Mouse (Mus musculus): ENCODE measurements at regions not wholly inside any gene's neighbourhood (a gene's known extent, or its start where the extent isn't known, plus 50 kb on each side); places are given as distances from the start of the nearest gene placed in this dataset.
A peak's percentile ranks its signal among the peaks of the same experiment; 100 is the strongest.
"Not testable (repeated sequence)": the region's sequence is repeated elsewhere in the genome, so short reads cannot be mapped to it uniquely, and the experiment has no call there.

DNA sequence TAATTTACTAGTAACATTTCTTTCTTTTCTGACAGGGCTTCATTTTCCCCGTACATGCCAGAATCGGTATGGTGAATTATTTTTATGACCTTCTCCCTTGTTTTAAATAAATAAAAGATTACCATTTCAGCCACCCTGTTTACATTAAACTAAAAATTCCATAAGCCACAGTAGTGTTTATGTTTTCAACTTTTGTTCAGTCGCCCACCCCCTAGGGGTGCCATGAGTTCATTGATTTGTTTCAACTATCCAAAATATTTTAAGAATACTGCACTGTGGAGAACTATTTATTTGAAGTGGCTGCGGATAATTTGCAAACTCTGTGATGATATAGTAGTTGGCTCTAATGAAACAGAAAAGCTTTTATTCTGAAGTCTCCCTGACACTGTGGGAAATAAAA lies 132.9 kb downstream of the Tfec start:
- DNase-seq, result no peak

DNA sequence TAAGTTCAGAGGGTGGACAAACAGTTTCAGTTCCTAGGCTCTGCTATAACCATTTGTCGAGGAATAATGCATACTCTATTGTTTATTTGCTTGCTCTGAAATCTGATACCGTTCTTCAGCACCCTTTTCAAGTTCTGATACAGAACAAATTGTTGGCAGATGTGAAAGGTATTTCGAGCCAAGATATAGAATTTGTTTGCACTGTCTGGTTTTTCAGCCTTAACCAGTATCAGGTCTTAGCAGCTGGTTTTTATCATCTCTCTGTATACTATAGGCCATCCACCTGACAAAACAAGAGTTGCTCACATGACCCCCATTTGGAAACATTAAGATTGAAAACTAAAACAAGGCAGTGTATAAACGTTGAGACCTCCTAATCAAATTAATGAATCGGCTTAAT lies 133.5 kb downstream of the Tfec start:
- DNase-seq, result no peak

DNA sequence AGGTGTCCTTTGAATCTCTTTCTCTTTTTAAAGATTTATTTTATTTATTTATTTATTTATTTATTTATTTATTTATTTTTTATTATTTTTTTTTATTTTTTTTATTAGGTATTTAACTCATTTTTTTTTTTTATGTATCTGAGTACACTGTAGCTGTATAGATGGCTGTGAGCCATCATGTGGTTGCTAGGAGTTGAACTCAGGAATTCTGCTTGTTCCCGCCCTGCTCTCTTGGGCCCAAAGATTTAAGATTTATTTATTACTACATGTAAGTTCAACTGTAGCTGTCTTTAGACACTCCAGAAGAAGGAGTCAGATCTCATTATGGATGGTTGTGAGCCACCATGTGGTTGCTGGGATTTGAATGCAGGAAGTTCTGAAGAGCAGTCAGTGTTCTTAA lies 143.2 kb downstream of the Tfec start:
- not testable (repeated sequence) for DNase-seq

DNA sequence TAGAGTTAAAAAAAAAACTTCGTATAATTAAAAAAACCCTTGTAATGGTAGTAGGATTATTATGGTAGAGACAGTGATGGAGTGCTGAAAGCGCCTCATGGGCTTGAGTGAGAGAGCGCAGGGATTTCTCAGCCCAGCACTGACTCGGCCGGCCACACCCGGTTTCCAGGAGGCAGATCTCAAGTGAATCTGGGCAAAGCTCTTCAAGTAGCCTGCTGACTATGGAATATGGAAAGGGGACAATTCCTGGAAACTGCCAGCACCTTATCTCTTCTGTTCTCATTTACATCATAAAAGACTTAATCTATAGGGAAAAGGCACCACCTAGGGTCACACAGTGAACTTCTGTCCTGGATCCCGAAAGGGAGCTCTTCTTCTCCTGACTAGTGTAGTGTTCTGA lies 165.1 kb downstream of the Tfec start:
- DNase-seq, result no peak

DNA sequence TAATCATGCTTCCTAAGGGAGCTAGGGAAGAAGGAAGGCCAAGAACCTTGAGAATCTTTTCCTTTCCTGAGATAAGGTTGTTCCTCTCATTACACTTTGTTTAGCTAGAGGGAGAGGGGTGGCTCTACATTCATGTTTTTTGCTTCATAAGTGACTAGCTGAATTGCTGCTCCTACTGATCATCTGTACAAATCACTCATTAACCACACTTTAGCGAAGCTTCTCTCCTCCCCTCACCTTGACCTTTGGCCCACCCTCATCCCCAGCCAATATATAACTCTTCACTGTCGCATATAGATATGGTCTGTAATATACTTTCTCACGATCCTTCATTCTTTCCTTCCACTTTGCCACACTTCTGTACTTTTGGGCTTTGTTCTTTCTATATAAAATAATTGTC lies 166.1 kb downstream of the Tfec start:
- DNase-seq, result no peak

DNA sequence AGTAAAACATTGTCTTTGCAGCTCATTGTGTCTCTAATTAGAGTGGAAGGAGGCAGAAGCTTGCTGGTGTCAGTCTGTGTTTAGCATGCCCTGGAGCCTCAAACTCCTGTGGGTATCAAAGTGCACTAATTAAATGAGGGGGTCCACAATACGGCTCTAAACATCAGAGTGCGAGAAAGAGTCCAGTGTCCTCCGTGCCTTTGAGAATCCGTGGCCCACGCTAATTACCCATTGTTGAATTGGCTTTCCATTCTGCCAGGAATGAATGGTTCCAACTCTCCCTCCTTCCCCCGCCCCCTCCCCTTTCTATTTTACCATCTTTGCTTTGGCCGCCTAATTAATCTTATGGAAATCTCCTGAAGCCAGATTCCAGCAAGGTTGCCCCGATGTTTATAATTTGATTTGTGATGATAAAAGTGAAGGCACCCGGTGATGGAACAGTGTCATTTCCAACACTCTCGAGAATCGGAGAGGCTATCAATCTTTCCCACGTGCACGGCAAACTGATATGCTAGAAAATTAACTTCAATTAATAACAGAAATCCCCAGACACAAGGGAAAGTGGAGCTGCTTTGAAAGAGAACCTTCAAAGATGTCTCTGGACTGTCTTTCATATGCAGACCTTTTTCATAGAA lies 170.9 kb downstream of the Tfec start:
- no peak for DNase-seq

DNA sequence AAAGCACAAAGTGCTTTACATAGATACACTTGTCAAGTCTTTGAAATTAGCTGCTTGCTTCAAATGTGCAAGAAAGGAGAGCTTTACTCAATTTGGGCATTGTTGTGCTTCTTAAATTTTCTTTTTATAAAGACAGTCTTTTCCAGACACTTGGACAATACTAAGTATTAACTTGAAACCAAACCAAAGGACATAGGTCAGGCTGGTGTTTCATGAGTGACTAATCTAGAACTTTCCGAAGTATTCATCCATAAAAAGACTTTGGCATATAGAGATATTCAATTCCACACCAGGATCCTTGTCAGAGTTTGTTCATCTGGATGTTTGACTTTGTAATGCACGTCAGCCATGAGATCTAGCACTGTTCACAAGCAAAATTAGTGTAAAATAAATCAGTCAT lies 173.0 kb downstream of the Tfec start:
- no peak for DNase-seq

DNA sequence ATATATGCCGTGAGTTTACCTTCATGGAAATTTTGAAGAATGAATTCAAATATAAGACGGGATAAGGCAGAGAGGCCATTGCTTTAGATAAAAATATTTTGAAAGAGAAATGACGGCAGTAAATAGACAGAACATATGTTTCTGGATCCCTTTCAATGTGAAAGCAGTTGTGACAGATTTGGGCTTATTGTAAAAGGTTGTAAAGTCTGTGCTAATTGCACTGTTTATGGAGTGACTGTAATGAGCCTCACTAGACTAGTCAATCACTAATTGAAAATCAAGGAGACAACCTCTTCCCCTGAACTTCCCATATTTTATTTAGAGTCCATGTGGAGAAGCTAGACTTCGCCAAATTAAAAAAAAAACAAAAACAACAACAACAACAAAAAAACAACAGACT lies 193.7 kb downstream of the Tfec start:
- DNase-seq, result no peak

DNA sequence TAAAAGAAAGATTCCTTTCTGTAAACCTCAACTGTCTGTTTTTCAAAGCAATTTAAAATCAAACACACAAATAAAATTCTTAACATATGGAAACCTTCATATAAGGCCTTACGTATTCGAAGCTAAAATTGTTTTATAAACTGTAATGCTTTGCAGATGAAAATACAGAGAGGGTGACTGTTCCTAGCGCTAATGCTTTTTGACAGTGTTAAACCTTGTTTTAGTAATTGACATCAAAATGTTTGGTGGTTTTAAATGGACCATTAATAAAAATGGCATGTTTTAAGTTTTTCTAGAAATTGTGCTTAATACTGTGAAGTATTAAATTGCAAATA lies 194.9 kb downstream of the Tfec start:
- no peak for DNase-seq

DNA sequence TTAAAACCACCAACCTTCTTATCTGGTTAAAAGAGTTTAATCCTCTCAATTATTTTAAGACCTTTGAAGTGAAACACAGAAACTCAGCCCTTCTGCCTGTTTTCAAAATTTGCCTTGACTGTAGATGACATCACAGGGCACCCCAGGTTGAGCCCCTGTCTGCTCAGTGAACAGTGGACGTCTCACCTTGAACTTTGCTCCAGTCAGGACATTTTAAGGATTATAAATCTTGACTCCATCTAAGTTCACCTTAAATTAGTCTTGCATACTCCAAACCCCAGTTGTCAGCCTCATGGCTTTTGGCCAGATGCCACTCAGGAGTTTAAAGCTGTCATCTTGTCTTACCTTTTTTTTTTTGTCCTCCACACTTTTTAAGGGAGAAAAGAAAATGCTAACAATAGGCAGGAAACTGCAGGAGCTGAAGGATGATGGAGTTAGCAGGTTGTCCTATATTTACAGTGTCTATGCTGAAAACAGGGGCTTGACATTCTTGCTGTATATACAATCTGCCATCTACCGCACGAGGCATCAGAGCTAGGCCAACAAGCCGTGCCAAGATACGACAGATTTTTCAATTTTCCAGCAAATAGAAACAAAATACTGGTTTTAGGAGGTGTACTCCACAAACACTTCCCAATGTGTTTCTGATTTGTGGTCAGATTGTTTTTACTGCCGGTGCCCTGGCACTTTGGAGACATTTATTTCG lies 195.4 kb downstream of the Tfec start:
- DNase-seq, result peak; percentile 10

DNA sequence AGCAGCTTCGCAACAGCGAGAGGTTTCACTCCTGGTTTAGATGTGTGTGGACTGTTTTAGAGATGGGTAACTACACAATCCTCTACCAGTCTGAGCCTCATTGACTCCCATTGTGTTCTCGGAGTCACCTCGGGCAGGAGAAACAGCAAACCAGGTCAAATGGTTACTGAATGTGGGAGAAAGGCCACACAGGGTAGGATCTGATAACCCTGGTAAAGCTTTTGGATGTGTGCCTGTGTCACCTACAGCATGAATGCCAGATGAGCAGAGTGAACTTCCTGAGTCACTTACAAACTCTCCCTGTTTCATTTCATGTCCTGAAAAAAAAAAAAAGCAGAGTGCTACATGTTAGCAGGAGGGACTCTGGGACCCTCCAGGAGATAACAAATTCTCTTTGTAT lies 201.0 kb downstream of the Tfec start:
- no peak for DNase-seq

DNA sequence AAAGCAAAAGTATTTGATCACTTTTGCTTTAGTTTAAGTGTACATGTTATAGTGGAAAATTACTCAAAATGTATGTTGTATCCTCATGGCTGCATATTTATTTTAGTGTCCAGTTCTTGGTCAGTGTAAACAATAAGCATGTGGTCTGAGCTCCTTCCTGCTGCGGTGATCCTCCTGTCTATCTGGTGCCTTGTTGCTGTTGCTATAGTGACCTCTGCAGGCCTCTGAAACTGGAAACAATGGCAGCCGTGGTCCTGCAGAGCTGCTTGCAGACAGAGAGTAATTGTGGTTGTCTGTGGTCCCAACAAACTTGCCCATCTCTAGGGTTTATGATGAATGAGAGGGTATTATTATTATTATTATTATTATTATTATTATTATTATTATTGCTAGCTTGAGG lies 230.2 kb downstream of the Tfec start:
- no peak for DNase-seq

DNA sequence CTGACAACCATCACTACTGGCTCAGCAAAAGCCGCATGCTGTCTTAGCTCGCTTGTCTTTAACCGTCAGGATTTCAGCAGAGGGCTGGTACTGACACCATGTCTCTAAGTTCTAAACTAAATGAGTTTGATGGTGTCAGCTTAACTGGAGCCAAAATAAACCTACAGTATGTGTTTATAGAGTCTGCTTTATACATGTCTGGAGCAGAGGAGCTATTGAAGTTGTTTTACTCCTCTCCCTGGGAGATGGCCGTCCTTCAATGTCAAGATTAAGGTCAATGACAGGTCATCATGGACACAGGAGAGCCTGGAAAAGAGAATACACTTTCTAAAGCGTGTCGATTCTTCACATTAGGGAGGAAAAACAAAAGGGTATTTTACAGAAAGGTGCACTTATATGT lies 231.0 kb downstream of the Tfec start:
- DNase-seq, result no peak

DNA sequence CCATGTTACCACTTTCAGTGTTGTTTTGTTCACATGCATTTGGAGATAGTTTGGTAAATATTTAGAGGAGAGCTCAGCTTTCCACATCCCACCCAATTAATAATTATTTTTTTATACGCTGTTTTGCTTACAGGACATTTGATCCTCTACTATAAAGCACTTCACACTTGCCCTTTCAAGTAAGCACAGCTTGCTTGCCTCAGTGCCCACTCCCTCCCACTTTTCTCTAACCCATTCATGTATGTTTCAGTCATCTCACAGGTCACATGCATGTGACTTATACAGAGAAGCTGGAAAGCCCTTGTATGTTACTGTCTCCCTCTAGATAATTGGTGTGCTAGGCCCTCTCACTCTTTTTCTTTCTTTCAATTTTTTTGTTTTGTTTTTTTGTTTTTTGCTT lies 252.0 kb downstream of the Tfec start:
- no peak for DNase-seq

DNA sequence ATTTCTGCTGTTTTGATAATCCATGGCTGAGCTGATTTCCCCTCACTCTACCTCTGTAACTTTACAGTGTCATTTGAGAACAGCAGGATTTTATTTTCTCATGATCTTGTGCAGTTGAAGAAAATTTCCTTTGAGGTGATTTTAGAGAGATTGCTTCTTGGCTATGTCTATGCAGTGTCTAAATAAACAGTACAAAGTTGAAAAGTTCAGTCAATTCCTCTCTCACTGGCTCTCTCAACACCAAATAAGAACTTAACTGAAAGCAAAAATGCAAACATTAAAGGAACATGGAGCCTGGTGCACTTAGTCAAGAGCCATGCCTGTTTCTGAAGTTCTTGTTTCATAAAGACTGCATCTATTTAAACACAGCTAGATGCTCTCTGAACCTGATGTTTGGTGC lies 254.7 kb downstream of the Tfec start:
- DNase-seq, result no peak

DNA sequence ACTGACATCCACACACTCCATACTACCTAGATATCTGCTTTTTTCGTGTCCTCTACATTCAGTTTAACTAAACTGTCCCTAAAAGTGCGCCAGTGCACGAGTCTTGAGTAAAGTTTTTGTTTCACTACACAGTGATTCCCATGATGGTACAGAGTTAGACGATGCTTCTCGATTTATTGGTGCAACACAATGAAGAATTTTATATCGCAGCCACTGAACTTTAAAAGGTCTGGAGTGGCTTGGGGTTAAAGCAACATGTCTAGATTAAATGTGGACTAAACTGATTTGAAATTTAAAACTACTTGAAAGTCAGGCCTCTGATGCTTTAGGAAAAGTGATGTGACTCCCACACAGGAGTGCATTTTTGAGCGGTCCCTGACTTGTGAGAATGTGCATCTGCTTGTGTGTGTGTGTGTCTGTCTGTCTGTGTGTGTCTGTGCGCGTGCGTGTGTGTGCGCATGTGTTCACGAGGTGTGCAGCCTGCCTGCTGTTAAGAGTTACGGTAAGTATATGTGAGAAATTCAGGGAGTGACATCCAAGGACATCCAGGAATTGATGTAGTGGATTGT lies 261.4 kb downstream of the Tfec start:
- no peak for DNase-seq

DNA sequence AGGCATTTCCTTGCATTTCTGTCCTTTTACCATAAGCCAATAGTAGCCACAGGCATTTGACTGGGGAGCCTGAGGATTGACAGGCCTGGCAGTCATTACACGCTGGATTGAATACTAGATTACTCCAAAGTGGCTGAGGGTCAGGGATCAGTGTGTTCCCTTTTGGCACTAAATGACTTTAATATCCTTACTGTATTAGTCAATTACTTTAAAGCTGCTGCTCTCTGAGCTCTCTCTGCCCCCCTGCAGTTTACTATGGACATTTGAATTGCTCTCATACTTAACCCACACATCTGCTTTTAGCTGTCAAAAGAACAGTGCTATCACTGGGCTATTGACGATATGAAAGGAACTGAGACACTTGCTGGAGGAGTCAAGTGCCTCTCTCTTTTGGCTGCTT lies 262.1 kb downstream of the Tfec start:
- DNase-seq, result no peak

DNA sequence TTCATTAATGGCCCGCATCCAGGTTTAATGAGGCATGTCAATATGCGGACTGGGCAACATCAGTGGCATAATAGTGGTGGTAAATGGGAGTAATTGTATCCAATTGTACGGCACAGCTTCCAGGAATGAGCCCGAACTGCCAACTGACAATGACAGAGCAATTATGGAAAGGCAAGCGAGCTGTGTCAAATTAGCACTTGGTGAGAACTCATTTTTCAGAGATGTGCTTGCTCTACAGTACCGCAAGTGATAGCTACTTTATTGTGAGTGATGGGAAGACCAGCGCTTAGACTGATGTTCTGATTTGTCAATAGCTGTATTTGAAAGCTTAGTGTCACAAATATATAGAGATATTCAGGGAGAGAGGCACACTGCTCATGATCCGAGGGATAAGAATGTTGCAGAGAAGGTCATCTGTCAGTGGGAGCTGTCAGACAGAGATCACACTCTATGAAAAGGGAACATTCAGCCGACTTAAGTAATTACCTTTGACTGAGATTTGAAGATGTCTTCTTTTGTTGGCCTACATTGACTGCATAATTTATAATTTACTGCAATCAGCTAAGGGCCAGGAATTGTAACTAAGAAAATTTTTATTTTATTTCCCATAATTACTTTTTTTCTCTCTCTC lies 290.7 kb downstream of the Tfec start:
- no peak for DNase-seq

DNA sequence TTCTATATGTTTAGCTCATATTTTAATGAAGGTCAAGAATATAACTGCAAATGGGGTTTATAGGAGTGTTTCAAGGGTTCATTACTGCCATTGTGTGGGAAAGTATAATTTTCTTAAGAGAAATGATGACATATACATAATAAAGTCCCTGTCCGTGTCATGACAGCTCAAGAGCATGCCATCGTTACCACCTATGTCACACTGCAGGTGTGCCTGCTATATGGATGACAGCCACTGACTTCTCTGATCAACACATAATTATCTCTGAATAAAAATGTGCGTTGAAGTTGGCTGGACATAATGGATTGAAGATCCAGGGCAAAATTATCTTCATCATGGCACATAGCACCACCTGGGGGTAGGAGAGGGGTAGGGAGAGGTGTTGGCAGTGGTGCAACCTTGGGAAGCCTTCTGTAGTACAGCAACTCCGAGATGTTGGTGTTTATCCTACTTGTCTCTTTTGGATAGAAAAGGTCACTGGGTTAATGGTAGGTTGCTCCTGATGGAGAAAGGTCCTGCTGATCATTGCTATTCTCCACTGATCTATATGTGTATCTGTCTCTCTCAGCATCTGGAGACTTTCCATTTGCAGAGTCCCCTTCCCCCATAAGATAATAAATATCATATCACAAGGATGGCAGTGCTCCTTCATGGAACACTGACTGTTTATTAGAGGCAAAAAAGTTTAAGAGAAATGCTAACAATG lies 291.4 kb downstream of the Tfec start:
- no peak for DNase-seq

DNA sequence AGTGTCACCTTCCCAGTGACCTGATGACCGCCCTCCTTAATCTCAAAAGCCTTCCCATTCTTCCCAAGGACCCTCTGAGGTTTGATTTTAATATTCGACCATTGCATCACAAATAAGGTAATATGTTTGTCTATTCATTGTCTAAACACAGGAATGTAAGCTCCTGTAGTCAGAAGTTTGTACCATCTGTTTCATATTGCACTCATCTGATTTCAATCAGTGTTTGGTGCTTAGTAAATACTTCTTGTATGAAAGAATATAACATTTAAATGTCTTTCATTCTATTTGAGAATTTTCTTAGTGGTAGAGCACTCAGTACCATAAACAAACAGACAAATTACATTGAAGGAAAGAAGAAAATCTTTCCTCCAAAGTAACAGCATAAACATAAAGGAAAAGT lies 305.8 kb downstream of the Tfec start:
- no peak for DNase-seq

DNA sequence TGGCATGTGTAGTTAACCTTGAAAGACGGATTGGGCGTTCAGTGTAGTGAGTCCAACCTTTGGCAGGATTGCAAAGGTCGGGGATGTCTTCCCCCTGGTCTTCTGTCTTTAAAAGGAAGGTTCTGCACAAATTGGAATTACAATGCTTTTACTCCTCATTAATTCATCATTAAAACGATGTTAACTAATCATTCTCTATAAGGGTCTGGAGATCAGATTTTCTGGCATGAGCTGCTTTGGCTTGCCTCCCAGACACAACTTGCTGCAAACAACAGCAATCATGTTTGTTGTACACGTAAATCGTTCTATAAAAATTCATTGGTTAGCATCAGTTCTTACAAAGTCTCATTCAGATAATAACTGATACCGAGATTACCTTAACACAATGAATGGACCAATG lies 315.9 kb downstream of the Tfec start:
- DNase-seq, result no peak

DNA sequence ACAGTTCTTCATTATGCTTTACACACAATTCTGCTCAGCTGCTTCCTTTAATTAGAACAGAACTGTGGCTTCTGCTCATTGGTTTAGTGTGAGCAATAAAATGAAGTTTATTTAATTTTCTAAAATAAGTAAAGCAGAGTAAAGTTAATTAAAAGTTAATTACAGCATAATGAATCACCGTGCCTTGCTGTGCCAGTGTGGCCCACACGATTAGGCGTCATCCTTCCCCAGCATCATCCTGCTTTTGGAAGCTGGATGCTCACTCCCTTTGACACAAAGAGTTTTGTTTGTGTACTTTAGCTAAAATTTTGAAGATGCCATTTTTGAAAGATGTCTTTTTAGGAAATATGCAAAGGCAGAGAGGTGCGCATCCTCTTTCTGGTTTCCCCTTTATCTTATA lies 316.4 kb downstream of the Tfec start:
- DNase-seq, result no peak

DNA sequence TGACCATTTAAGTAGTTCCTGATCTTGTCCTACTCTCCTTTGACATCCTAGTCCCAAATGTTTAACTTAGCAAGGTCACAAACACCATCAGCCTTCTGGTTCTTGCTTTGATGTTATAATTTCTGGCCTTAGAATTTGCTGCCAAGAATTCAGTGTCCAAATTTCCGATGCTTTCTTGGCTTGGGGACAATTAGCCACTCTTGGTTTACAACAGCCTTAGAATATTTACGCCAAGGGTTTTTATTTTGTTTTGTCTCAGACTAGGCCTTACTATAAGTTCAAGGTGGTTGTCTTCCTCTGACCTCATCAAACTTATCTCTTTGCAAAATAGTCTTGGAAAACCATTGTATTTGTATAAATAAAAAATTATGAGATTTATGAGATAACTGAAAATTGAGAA lies 322.4 kb downstream of the Tfec start:
- DNase-seq, result no peak
